Mouse (Mus musculus): Measurements from ENCODE around the gene Thsd4. TPM values are rescaled to one million over a fixed set of nuclear protein-coding genes. Genes with fewer than 3 reads are reported as not detected.

Gene Thsd4
- polyA plus RNA-seq, 1 experiment from 2014 or later = 4.5 TPM

DNA sequence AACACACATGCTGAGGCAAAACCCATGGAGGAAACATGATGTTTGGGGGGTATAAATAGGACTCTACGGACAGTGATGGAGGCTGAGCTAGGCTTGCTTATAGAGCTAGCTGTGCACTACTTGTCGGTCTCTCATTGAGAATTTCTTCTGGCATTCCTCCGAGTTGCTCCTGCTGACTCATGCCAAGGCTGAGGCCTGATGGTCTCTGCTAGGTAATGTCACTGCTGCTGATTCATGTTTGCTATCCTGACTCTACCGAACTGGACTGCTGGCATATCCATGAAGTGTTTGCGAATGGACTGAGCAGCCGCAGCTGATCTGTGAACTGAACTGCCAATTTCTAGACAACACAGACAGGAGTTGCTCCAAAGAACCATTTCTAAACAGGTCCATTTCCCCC, 305.8 kb downstream of the Thsd4 start:
- Histone ChIP-seq H3K27ac (ENCODE audit: low read depth, low read length) (no peak overlapping the region), H3K4me1 (ENCODE audit: control insufficient read depth, insufficient read depth, low read depth, low read length) (no peaks in the 10 kb centered on the region), H3K4me2 (ENCODE audit: low read length) (no peak overlapping the region), H3K9me3 (ENCODE audit: control insufficient read depth, low read length) (no peaks in the 10 kb centered on the region), H3K36me3 (ENCODE audit: control insufficient read depth, insufficient read depth, low read length) (no peaks in the 10 kb centered on the region), H3K9ac (ENCODE audit: low read depth, low read length) (no peak overlapping the region), H3K4me3 (ENCODE audit: low read length) (no peak overlapping the region), H3K27me3 (replicated peaks; ENCODE audit: control insufficient read depth, insufficient read depth, low read length) (no peaks in the 10 kb centered on the region)
- ATAC-seq = no peak
- 92% methylated on average over 6 of the region's 6 CpGs for WGBS

DNA sequence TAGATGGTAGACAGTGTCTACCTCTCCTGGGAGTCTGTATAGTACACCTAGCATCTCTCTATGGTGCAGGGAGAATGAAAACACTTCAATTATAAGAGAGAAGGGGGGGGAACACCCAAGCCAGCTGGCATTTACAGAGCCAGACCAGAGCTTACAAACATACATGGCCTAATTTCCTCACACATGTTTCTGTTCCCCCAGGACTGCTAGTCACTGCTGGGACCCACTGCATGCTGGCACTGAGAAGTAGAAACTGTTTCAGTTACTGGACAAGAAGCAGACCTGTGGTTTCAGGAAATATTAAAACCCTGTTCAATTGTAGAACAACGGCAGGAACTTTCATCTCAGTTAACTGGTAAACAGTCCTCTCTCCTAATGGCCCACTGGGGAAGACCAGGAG, 308.7 kb downstream of the Thsd4 start:
- Histone ChIP-seq H3K4me1 (ENCODE audit: control insufficient read depth, insufficient read depth, low read depth, low read length) (no peaks in the 10 kb centered on the region), H3K4me3 (ENCODE audit: low read length) (no peak overlapping the region), H3K27ac (ENCODE audit: low read depth, low read length) (no peak overlapping the region), H3K27me3 (replicated peaks; ENCODE audit: control insufficient read depth, insufficient read depth, low read length) (no peaks in the 10 kb centered on the region), H3K36me3 (ENCODE audit: control insufficient read depth, insufficient read depth, low read length) (no peaks in the 10 kb centered on the region), H3K9me3 (ENCODE audit: control insufficient read depth, low read length) (no peaks in the 10 kb centered on the region), H3K9ac (ENCODE audit: low read depth, low read length) (no peak overlapping the region), H3K4me2 (ENCODE audit: low read length) (no peak overlapping the region)
- ATAC-seq = no peak
- WGBS = 95% methylated on average over 1 of the region's 1 CpGs

DNA sequence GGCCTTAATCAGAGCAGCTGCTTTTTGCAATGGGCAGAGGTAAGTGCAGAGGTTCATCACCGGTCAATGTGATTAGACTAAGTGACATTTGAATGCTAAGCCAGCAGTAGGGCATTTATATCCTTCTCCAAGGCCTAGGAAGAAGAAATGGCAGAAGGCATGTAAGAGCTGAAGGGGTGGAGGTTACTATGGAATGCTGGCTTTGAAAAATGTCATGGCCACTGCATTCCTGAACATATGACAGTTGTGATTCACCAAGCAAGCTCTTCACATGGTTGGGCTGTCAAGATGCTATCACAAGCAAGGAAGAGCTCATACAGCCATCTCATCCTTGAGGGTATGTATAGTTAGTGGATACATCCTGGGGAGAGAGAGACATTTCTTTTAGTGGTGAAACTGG, 313.0 kb downstream of the Thsd4 start:
- Histone ChIP-seq H3K4me1 (ENCODE audit: control insufficient read depth, insufficient read depth, low read depth, low read length) (no peaks in the 10 kb centered on the region), H3K9ac (ENCODE audit: low read depth, low read length) (no peak overlapping the region), H3K9me3 (ENCODE audit: control insufficient read depth, low read length) (no peaks in the 10 kb centered on the region), H3K36me3 (ENCODE audit: control insufficient read depth, insufficient read depth, low read length) (no peaks in the 10 kb centered on the region), H3K27ac (ENCODE audit: low read depth, low read length) (no peak overlapping the region), H3K27me3 (replicated peaks; ENCODE audit: control insufficient read depth, insufficient read depth, low read length) (no peaks in the 10 kb centered on the region), H3K4me3 (ENCODE audit: low read length) (no peak overlapping the region), H3K4me2 (ENCODE audit: low read length) (no peak overlapping the region)
- WGBS = 88% methylated on average over 1 of the region's 1 CpGs
- ATAC-seq = no peak

DNA sequence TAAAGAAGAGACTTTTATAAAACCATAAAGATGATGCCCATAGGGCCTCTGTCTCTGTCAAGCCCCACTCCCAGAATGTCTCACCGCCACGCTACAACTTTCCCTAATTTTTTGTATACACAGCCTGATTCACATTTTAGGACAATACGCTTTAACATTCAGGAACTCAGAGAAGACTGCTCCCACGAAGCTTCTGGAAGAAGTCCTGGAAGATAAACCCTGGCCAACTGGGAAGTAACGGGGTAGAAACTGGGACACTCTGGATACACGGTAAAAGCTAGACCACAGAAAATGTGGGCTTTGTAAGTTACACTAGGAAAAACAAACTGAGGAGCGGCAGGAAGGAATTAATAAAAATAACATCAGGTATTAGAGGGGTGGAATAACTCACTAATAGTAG, 318.7 kb downstream of the Thsd4 start:
- 81% methylated on average over 7 of the region's 7 CpGs for WGBS

DNA sequence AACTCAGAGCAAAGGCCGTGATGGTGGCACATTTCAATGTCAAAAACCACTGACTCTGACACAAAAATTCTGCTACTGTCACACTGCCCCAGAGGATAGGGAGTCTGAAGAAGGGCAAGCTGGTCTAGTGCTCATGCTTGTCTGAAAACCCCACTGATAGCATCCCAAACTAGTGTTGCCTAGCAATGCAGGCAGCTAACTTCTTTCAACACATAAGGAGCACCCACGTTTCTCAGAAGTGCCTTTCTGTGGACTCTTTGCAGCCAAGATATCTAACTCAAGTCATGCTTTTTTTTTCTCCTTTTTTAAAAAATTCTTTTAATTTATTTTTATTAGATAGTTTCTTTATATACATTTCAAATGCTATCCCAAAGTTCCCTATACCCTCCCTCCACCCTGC, 321.4 kb downstream of the Thsd4 start:
- Histone ChIP-seq H3K36me3 (ENCODE audit: control insufficient read depth, insufficient read depth, low read length) (no peaks in the 10 kb centered on the region), H3K4me1 (ENCODE audit: control insufficient read depth, insufficient read depth, low read depth, low read length) (no peaks in the 10 kb centered on the region), H3K4me2 (ENCODE audit: low read length) (no peak overlapping the region), H3K27me3 (replicated peaks; ENCODE audit: control insufficient read depth, insufficient read depth, low read length) (no peaks in the 10 kb centered on the region), H3K27ac (ENCODE audit: low read depth, low read length) (no peak overlapping the region), H3K9me3 (ENCODE audit: control insufficient read depth, low read length) (no peaks in the 10 kb centered on the region), H3K4me3 (ENCODE audit: low read length) (no peak overlapping the region), H3K9ac (ENCODE audit: low read depth, low read length) (no peak overlapping the region)
- WGBS = 80% methylated on average over 2 of the region's 2 CpGs
- ATAC-seq = no peak

More for the DNA sequence above, 318.7 kb downstream of the Thsd4 start:
- H3K27me3 ChIP-seq (replicated peaks; ENCODE audit: control insufficient read depth, insufficient read depth, low read length) = no peaks in the 10 kb centered on the region
- H3K4me2 ChIP-seq (ENCODE audit: low read length) = no peak overlapping the region
- no peak overlapping the region for H3K27ac ChIP-seq (ENCODE audit: low read depth, low read length)
- ATAC-seq = no peak
- H3K4me3 ChIP-seq (ENCODE audit: low read length) = no peak overlapping the region
- no peaks in the 10 kb centered on the region for H3K9me3 ChIP-seq (ENCODE audit: control insufficient read depth, low read length)
- no peaks in the 10 kb centered on the region for H3K4me1 ChIP-seq (ENCODE audit: control insufficient read depth, insufficient read depth, low read depth, low read length)
- H3K36me3 ChIP-seq (ENCODE audit: control insufficient read depth, insufficient read depth, low read length) = no peaks in the 10 kb centered on the region
- H3K9ac ChIP-seq (ENCODE audit: low read depth, low read length) = no peak overlapping the region

DNA sequence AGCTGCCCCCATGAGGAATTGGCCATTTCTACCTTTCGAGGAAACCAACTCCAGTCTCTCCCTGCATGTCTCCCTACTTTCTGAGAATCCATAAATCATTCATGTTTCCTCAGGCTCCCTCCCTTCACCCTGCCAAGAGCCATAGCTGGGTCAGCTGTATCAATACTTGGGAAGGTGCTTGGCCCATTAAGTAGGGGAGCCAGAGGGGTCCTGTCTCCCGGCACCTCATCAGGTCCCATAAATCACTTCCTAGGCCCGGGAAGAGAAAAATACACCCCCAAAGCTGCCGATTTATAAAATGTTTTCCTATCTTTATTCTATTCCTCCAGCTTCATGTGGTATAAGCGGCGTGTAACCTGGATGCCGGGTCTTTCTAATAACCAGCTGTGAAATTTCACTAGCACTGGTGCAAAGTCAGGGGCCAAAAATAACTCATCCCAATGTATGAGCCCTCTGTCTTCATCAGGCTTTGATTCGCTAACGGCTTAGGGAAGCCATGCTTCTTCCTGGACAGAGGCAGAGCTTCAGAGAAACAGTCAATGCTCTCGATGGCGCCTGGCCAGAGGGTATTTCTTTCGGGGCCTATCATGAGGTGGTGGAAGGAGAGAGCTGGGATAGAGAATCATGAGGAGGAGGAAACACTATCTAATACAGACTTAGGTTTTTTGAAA, 323.2 kb downstream of the Thsd4 start:
- 90% methylated on average over 12 of the region's 12 CpGs for WGBS
- ATAC-seq = no peak

DNA sequence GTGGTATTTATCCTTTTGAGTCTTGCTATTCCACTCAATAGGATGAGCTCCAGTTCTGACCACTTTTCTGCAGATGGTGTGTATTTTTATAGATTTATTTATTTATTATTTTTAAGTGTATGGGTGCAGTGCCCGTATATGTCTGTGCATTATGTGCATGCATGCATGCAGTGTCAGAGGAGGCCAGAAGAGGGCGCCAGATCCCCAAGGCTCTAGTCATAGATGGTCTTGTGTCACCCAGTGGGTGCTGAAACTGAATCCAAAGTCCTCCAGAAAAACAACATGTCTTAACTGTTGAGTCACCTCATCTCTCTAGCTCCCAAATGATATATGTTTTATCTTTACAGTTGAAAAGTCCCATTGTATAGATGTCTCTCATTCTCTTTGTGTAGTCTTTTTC, 326.3 kb downstream of the Thsd4 start:
- Histone ChIP-seq H3K4me3 (ENCODE audit: low read length) (no peak overlapping the region), H3K4me2 (ENCODE audit: low read length) (no peak overlapping the region), H3K36me3 (ENCODE audit: control insufficient read depth, insufficient read depth, low read length) (no peaks in the 10 kb centered on the region), H3K9me3 (ENCODE audit: control insufficient read depth, low read length) (no peaks in the 10 kb centered on the region), H3K4me1 (ENCODE audit: control insufficient read depth, insufficient read depth, low read depth, low read length) (peaks cover 3% of the 10 kb centered on the region; the same call in 1 of the 2 replicates), H3K27ac (ENCODE audit: low read depth, low read length) (no peak overlapping the region), H3K27me3 (replicated peaks; ENCODE audit: control insufficient read depth, insufficient read depth, low read length) (no peaks in the 10 kb centered on the region), H3K9ac (ENCODE audit: low read depth, low read length) (no peak overlapping the region)
- ATAC-seq = no peak
- 75% methylated on average over 2 of the region's 2 CpGs for WGBS

More for the DNA sequence above, 323.2 kb downstream of the Thsd4 start:
- Histone ChIP-seq H3K9ac (ENCODE audit: low read depth, low read length) (no peak overlapping the region), H3K27ac (ENCODE audit: low read depth, low read length) (no peak overlapping the region), H3K4me3 (ENCODE audit: low read length) (no peak overlapping the region), H3K9me3 (ENCODE audit: control insufficient read depth, low read length) (no peaks in the 10 kb centered on the region), H3K27me3 (replicated peaks; ENCODE audit: control insufficient read depth, insufficient read depth, low read length) (no peaks in the 10 kb centered on the region), H3K4me2 (ENCODE audit: low read length) (no peak overlapping the region), H3K36me3 (ENCODE audit: control insufficient read depth, insufficient read depth, low read length) (no peaks in the 10 kb centered on the region), H3K4me1 (ENCODE audit: control insufficient read depth, insufficient read depth, low read depth, low read length) (peaks cover 3% of the 10 kb centered on the region; the same call in 1 of the 2 replicates)

DNA sequence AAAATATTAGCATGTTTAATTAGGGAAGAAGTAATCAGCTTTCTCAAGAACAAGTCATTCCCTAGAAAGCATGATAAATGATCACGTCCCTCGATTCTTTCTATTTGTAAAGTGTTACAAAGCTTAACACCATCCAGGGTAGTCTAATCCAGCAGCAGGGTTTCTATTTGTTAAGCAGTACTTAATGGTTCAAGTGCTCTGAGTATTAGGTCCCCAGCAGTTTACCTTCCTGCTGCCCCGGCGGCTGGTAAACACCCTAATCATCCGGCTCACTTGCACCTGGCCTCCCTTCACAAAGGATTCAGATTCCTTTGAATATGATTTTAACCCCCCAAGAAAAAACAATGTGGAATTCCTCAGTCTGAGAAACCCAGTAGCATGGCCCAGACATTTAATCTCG, 326.9 kb downstream of the Thsd4 start:
- H3K27ac ChIP-seq (ENCODE audit: low read depth, low read length) = no peak overlapping the region
- H3K27me3 ChIP-seq (replicated peaks; ENCODE audit: control insufficient read depth, insufficient read depth, low read length) = no peaks in the 10 kb centered on the region
- no peak overlapping the region for H3K9ac ChIP-seq (ENCODE audit: low read depth, low read length)
- H3K9me3 ChIP-seq (ENCODE audit: control insufficient read depth, low read length) = no peaks in the 10 kb centered on the region
- no peak for ATAC-seq
- H3K4me3 ChIP-seq (ENCODE audit: low read length) = no peak overlapping the region
- no peaks in the 10 kb centered on the region for H3K36me3 ChIP-seq (ENCODE audit: control insufficient read depth, insufficient read depth, low read length)
- no peak overlapping the region for H3K4me2 ChIP-seq (ENCODE audit: low read length)
- WGBS = 56% methylated on average over 6 of the region's 6 CpGs
- peaks cover 3% of the 10 kb centered on the region; the same call in 1 of the 2 replicates for H3K4me1 ChIP-seq (ENCODE audit: control insufficient read depth, insufficient read depth, low read depth, low read length)

DNA sequence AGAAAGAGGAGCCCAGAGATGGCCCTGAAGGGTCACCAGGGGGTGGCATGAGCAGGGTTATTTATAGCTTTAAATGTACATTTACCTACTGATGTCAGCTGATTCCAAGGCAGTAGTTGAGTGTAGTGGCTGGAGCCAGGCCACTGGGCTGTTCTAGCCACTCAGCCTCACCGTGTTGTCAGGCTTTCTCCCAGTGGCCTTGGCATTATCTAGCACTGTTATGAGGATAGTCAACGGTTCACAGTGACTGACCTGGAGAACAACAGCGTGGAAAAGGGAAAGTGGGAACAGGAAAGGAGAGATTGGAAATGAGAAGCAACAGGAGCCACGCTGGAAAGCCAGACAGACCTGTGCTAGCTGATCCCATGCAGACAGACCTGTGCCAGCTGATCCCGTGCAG, 329.5 kb downstream of the Thsd4 start:
- H3K4me2 ChIP-seq (ENCODE audit: low read length) = no peak overlapping the region
- no peak overlapping the region for H3K4me3 ChIP-seq (ENCODE audit: low read length)
- no peaks in the 10 kb centered on the region for H3K27me3 ChIP-seq (replicated peaks; ENCODE audit: control insufficient read depth, insufficient read depth, low read length)
- H3K9me3 ChIP-seq (ENCODE audit: control insufficient read depth, low read length) = no peaks in the 10 kb centered on the region
- H3K4me1 ChIP-seq (ENCODE audit: control insufficient read depth, insufficient read depth, low read depth, low read length) = peaks cover 3% of the 10 kb centered on the region; the same call in 1 of the 2 replicates
- H3K36me3 ChIP-seq (ENCODE audit: control insufficient read depth, insufficient read depth, low read length) = no peaks in the 10 kb centered on the region
- ATAC-seq = no peak
- no peak overlapping the region for H3K27ac ChIP-seq (ENCODE audit: low read depth, low read length)
- WGBS = 76% methylated on average over 5 of the region's 5 CpGs
- no peak overlapping the region for H3K9ac ChIP-seq (ENCODE audit: low read depth, low read length)
